Mouse (Mus musculus): ENCODE data around the gene A430033K04Rik. TPM values are rescaled to one million over a fixed set of nuclear protein-coding genes. Genes with fewer than 3 reads are reported as not detected.

The A430033K04Rik gene
- total and polyA plus RNA-seq, 2 experiments from 2014 or later: 8.9 to 12.1 TPM

DNA sequence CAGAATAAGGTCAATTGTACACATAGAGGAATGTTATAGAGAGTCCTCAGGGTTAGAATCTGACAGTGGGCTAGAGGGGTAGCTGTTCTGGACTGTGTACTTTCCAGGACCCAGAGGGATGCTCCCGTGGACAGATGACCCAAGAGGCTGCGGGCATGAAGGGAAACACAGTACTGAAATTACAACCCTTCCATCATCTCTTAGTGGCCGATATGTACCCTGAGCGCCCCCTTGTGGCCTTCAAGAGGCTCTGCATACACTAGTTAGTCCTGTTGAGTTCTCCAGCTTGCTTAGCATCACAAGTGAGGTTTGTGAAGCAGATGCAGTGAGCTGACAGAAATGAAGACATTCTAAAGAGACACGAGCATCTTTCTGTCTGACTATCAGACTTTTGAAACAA lies 36.3 kb downstream of the A430033K04Rik start:
- ATAC-seq (peak; percentile 74), DNase-seq (ENCODE audit: low spot score) (peak; percentile 81)
- H3K4me2 ChIP-seq (ENCODE audit: low read depth, low read length): no peak overlapping the region
- no peaks in the 10 kb centered on the region for H3K27me3 ChIP-seq (ENCODE audit: insufficient read depth, low read length)
- peak; percentile 93 for TF ChIP-seq CTCF (IDR thresholded peaks at IDR 0.05; ENCODE audit: low read depth)
- H3K4me3 ChIP-seq (ENCODE audit: low read length): no peak overlapping the region
- no peaks in the 10 kb centered on the region for H3K4me1 ChIP-seq (ENCODE audit: insufficient read depth, low read length)
- WGBS: 4% methylated on average over 5 of the region's 5 CpGs
- no peaks in the 10 kb centered on the region for H3K9me3 ChIP-seq (ENCODE audit: low read length)
- no peak overlapping the region for H3K27ac ChIP-seq
- H3K9ac ChIP-seq (replicated peaks; ENCODE audit: low read length): no peak overlapping the region
- H3K36me3 ChIP-seq (ENCODE audit: insufficient read depth, low read length): no peaks in the 10 kb centered on the region

DNA sequence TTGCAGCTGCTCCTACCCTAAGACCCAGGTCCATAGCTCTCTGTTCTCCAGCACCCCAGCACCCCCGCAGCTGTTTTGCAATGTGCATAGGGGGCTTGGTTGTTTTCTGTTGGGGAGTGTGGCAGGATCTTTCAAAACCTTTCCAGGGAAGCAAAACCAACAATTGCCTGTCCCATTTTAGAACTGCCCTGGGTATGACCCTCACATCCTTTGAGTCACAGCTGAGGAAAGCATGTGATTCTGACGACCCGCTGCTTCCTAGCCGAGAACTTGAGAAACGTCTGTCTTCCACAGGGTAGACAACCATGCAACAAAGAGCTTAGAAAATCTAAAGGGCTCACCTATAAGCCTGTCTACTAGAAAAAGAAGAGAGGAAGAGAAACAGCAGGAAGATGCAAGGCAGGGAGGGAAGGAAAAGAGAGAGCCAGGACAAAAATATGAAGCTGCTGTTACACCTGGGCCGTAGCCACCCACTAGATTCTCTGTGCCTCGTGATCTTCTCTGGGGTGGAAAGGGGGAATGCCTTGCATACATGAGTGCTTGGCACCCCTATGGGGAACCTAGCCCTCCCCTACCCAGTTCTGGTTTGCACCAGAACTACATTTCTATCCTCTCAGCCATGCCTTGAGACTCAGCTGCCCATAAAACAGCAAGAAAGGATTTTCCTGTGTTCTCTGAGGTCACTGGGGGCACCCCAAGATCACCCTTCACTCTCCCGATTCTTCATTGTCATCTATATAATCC lies 60.5 kb downstream of the A430033K04Rik start:
- Histone ChIP-seq H3K4me2 (ENCODE audit: low read depth, low read length) (no peak overlapping the region), H3K27ac (no peak overlapping the region), H3K36me3 (ENCODE audit: insufficient read depth, low read length) (no peaks in the 10 kb centered on the region), H3K4me1 (ENCODE audit: insufficient read depth, low read length) (no peaks in the 10 kb centered on the region), H3K9me3 (ENCODE audit: low read length) (no peaks in the 10 kb centered on the region), H3K4me3 (ENCODE audit: low read length) (no peak overlapping the region), H3K9ac (replicated peaks; ENCODE audit: low read length) (no peak overlapping the region), H3K27me3 (ENCODE audit: insufficient read depth, low read length) (no peaks in the 10 kb centered on the region)
- no peak for DNase-seq (ENCODE audit: low spot score)
- no peak for ATAC-seq
- no peak for TF ChIP-seq CTCF (IDR thresholded peaks at IDR 0.05; ENCODE audit: low read depth)
- WGBS: 65% methylated on average over 8 of the region's 8 CpGs

DNA sequence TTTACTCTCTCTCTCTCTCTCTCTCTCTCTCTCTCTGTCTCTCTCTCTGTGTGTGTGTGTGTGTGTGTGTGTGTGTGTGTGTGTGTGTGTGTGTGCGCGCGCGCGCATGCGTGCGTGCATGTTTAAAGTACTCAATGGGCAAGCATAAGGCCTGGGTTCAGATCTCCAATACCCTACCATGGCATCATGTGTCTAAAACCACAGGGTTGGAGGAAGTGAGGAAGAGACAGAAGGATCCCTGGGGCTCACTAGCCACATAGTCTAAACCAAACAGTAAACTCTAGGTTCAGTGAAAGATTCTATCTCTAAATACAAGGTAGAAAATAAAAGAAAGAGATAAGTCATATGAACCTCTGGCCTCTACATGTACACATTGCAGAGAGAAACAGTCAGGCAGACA lies 61.2 kb downstream of the A430033K04Rik start:
- H3K27ac ChIP-seq: no peak overlapping the region
- no peaks in the 10 kb centered on the region for H3K9me3 ChIP-seq (ENCODE audit: low read length)
- H3K4me3 ChIP-seq (ENCODE audit: low read length): no peak overlapping the region
- 98% methylated on average over 7 of the region's 7 CpGs for WGBS
- DNase-seq (ENCODE audit: low spot score) (no peak), ATAC-seq (no peak)
- no peaks in the 10 kb centered on the region for H3K27me3 ChIP-seq (ENCODE audit: insufficient read depth, low read length)
- TF ChIP-seq CTCF (IDR thresholded peaks at IDR 0.05; ENCODE audit: low read depth): no peak
- H3K4me2 ChIP-seq (ENCODE audit: low read depth, low read length): no peak overlapping the region
- H3K4me1 ChIP-seq (ENCODE audit: insufficient read depth, low read length): no peaks in the 10 kb centered on the region
- no peak overlapping the region for H3K9ac ChIP-seq (replicated peaks; ENCODE audit: low read length)
- H3K36me3 ChIP-seq (ENCODE audit: insufficient read depth, low read length): no peaks in the 10 kb centered on the region

DNA sequence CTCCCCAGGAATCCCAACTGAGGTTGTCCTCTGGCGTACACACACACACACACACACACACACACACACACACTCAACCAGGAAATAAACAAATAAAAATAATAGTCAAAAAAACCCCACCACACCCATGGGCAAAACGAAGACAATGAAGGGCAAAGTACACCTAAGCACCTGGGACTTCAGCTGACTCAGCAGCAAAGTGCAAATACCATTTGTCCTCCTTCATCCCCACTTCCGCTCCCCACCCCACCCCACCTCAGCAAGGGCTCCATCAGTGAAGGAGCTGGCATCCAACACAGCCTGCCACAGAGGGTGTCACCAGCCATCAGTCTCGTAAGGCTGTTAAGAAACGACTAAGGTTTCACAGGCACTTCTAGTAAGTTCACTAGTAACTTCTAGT lies 64.8 kb downstream of the A430033K04Rik start:
- WGBS: 79% methylated on average over 5 of the region's 5 CpGs
- no peaks in the 10 kb centered on the region for H3K36me3 ChIP-seq (ENCODE audit: insufficient read depth, low read length)
- no peaks in the 10 kb centered on the region for H3K27me3 ChIP-seq (ENCODE audit: insufficient read depth, low read length)
- no peak overlapping the region for H3K4me3 ChIP-seq (ENCODE audit: low read length)
- no peak overlapping the region for H3K4me2 ChIP-seq (ENCODE audit: low read depth, low read length)
- no peak overlapping the region for H3K27ac ChIP-seq
- no peaks in the 10 kb centered on the region for H3K9me3 ChIP-seq (ENCODE audit: low read length)
- DNase-seq (ENCODE audit: low spot score) (no peak), ATAC-seq (no peak)
- H3K9ac ChIP-seq (replicated peaks; ENCODE audit: low read length): no peak overlapping the region
- H3K4me1 ChIP-seq (ENCODE audit: insufficient read depth, low read length): peaks cover 3% of the 10 kb centered on the region; the same call in 1 of the 2 replicates
- TF ChIP-seq CTCF (IDR thresholded peaks at IDR 0.05; ENCODE audit: low read depth): no peak

DNA sequence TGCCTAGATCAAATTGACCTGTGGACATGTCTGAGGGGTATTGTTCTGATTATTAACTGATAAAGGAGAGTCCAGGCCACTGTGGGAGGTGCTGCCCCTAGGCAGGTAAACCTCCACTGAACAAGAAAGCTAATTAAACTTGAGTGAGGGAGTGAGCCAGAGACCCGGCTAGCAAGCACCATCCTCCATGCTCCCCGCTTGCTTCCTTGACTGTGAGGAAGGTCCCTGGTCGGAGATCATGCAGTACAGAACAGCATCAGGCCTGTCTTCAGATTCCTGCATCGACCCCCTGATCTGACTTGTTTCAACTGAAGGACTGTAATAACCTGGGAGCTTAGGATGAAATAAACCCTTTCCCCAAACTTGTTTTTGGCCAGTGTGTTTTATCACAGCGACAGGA lies 66.6 kb downstream of the A430033K04Rik start:
- Histone ChIP-seq H3K9ac (replicated peaks; ENCODE audit: low read length) (no peak overlapping the region), H3K4me1 (ENCODE audit: insufficient read depth, low read length) (peaks cover 3% of the 10 kb centered on the region; the same call in 1 of the 2 replicates), H3K27ac (no peak overlapping the region), H3K36me3 (ENCODE audit: insufficient read depth, low read length) (no peaks in the 10 kb centered on the region), H3K4me3 (ENCODE audit: low read length) (no peak overlapping the region), H3K9me3 (ENCODE audit: low read length) (no peaks in the 10 kb centered on the region), H3K4me2 (ENCODE audit: low read depth, low read length) (no peak overlapping the region), H3K27me3 (ENCODE audit: insufficient read depth, low read length) (no peaks in the 10 kb centered on the region)
- no peak for TF ChIP-seq CTCF (IDR thresholded peaks at IDR 0.05; ENCODE audit: low read depth)
- DNase-seq (ENCODE audit: low spot score) (peak; percentile 39), ATAC-seq (no peak)
- 58% methylated on average over 5 of the region's 5 CpGs for WGBS

DNA sequence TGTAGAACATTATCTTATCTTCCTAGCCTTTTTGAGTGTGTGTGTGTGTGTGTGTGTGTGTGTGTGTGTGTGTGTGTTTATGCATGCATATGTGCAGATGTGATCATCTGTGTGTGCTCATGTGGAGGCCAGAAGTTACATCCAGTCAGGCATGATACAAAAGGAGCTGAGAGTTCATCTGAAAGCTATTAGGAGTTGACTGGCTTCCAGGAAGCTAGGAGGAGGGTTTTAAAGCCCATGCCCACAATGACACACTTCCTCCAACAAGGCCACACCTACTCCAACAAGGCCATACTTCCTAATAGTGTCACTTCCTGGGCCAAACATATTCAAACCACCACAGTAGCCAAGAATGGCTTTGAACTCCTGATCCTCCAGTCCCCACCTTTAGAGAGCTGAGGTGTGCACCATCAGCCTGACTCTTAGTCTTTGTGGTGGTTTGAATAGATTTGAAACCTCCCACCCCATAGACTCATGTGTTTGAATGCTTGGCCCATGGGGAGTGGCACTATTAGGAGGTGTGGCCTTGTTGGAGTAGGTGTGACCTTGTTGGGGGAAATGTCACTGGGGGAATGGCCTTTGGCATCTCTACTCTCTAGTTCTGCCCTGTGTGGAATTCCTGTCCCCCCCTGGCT lies 70.4 kb downstream of the A430033K04Rik start:
- H3K27me3 ChIP-seq (ENCODE audit: insufficient read depth, low read length): no peaks in the 10 kb centered on the region
- no peak overlapping the region for H3K4me3 ChIP-seq (ENCODE audit: low read length)
- no peaks in the 10 kb centered on the region for H3K36me3 ChIP-seq (ENCODE audit: insufficient read depth, low read length)
- no peak for TF ChIP-seq CTCF (IDR thresholded peaks at IDR 0.05; ENCODE audit: low read depth)
- ATAC-seq (no peak), DNase-seq (ENCODE audit: low spot score) (no peak)
- no peak overlapping the region for H3K9ac ChIP-seq (replicated peaks; ENCODE audit: low read length)
- H3K27ac ChIP-seq: no peak overlapping the region
- no peaks in the 10 kb centered on the region for H3K9me3 ChIP-seq (ENCODE audit: low read length)
- peaks cover 3% of the 10 kb centered on the region; the same call in 1 of the 2 replicates for H3K4me1 ChIP-seq (ENCODE audit: insufficient read depth, low read length)
- no peak overlapping the region for H3K4me2 ChIP-seq (ENCODE audit: low read depth, low read length)

DNA sequence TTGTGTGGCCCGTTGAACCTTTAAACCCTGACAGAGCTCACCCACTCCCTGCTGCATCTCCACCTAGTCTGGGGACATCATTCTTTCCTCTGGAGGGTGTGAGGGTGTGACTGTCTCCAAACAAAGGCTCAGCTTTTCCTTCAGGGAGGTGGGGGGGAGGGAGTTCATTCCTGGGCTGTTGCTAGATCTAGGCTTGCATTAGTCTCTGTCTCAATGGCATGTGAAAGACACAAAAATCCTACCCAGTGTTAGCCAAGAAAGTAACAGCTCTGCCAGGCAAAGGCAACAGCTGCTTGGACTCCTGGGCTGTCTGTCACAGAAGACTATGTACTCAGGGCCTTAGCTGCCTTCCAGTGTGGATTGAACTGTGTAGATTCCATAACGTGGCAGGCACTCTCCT lies 71.4 kb downstream of the A430033K04Rik start:
- Histone ChIP-seq H3K9ac (replicated peaks; ENCODE audit: low read length) (no peak overlapping the region), H3K36me3 (ENCODE audit: insufficient read depth, low read length) (no peaks in the 10 kb centered on the region), H3K4me2 (ENCODE audit: low read depth, low read length) (no peak overlapping the region), H3K4me1 (ENCODE audit: insufficient read depth, low read length) (peaks cover 3% of the 10 kb centered on the region; the same call in 1 of the 2 replicates), H3K27ac (no peak overlapping the region), H3K4me3 (ENCODE audit: low read length) (no peak overlapping the region), H3K27me3 (ENCODE audit: insufficient read depth, low read length) (no peaks in the 10 kb centered on the region), H3K9me3 (ENCODE audit: low read length) (no peaks in the 10 kb centered on the region)
- 54% methylated on average over 2 of the region's 2 CpGs for WGBS
- ATAC-seq (no peak), DNase-seq (ENCODE audit: low spot score) (no peak)
- TF ChIP-seq CTCF (IDR thresholded peaks at IDR 0.05; ENCODE audit: low read depth): no peak

Measured in hindbrain, postnatal 0 days (tissue).